Mouse (Mus musculus) liver, postnatal 0 days (tissue): ENCODE data around the gene Gata3. TPM values are rescaled to one million over a fixed set of nuclear protein-coding genes. Genes with fewer than 3 reads are reported as not detected.

Experiments
- ATAC-seq: fragments of 200-750 bp; cut with Nextera tagmentation; 2 replicates; pipeline ENCODE4 v1.8.0; 2017; ENCODE audit warnings: mild to moderate bottlenecking, moderate library complexity
- DNase-seq: peaks from one replicate; pipeline ENCODE4 v3.0.0-alpha.2; 2016
- H3K27ac ChIP-seq: fragments of 300-500 bp; sonication (generic); 2 replicates; pipeline ENCODE4 v1.5.1; 2014; ENCODE audit warnings: antibody characterized with exemption, moderate library complexity, mild to moderate bottlenecking, low read depth
- H3K27me3 ChIP-seq: fragments of 300-500 bp; sonication (generic); 2 replicates; pipeline ENCODE4 v1.6.1; 2014; ENCODE audit warnings: low read length, control low read depth, mixed read lengths; ENCODE audit not compliant: insufficient read depth
- H3K36me3 ChIP-seq: fragments of 300-500 bp; sonication (generic); replicated peaks from 2 replicates; pipeline ENCODE4 v1.6.1; 2014; ENCODE audit warnings: mild to moderate bottlenecking, control low read depth, low read length, moderate library complexity, mixed read lengths; ENCODE audit not compliant: insufficient read depth
- H3K4me1 ChIP-seq: fragments of 300-500 bp; sonication (generic); 2 replicates; pipeline ENCODE4 v1.6.1; 2014; ENCODE audit warnings: antibody characterized with exemption, mild to moderate bottlenecking, control low read depth; ENCODE audit not compliant: insufficient read depth
- H3K4me2 ChIP-seq: fragments of 300-500 bp; sonication (generic); 2 replicates; pipeline ENCODE4 v1.6.1; 2014; ENCODE audit warnings: low read depth, mild to moderate bottlenecking, low read length, moderate library complexity, mixed read lengths
- H3K4me3 ChIP-seq: fragments of 300-500 bp; sonication (generic); 2 replicates; pipeline ENCODE4 v1.5.1; 2014; ENCODE audit warnings: low read depth, low read length
- H3K9ac ChIP-seq: fragments of 300-500 bp; sonication (generic); replicated peaks from 2 replicates; pipeline ENCODE4 v1.6.1; 2014; ENCODE audit warnings: mild to moderate bottlenecking, moderate library complexity
- H3K9me3 ChIP-seq: fragments of 300-500 bp; sonication (generic); 2 replicates; pipeline ENCODE4 v1.6.1; 2016; ENCODE audit warnings: mild to moderate bottlenecking, control low read depth, low read length, mixed read lengths
- CTCF ChIP-seq: sonication (generic); IDR thresholded peaks from 2 replicates; pipeline ENCODE4 v1.5.1; 2016; ENCODE audit warnings: antibody characterized with exemption, low read depth
- EP300 ChIP-seq: IDR thresholded peaks from 2 replicates; pipeline ENCODE4 v1.6.1; 2016; ENCODE audit warnings: antibody characterized with exemption, low read depth, mild to moderate bottlenecking
- WGBS: fragments of 180-500 bp; shearing (Covaris S2); extraction: QIAGEN DNeasy Blood & Tissue Kit; methylation state at CpG from one replicate; pipeline ENCODE4 v1.1.7; 2014; ENCODE audit not compliant: insufficient replicate concordance; 5-methylcytosine and 5-hydroxymethylcytosine counted together
- polyA plus RNA-seq: library from polyadenylated mRNA; unstranded; fragments of >200 nt; fragmentation: Nextera tagmentation; extraction: Ambion mirVana; gene quantifications from 2 replicates; pipeline ENCODE4 v1.2.1, GENCODE M21; 2015

Gene Gata3
- 1.1 and 1.3 TPM in 2 replicates for polyA plus RNA-seq

- H3K4me2 ChIP-seq = peak within 1 kb of the TSS; percentile 69
- DNase-seq = no peak
- no peaks in the 10 kb centered on the region for H3K36me3 ChIP-seq
- H3K4me3 ChIP-seq = peak within 1 kb of the TSS; percentile 37
- H3K9ac ChIP-seq = no peak within 1 kb of the TSS
- H3K27ac ChIP-seq = no peak within 1 kb of the TSS
- WGBS = under 1% methylated on average over 23 of the region's 23 CpGs
- peak; percentile 68; the same call in 1 of the 2 replicates for ATAC-seq
- peaks cover 6% of the 10 kb centered on the region for H3K4me1 ChIP-seq
- no peaks in the 10 kb centered on the region for H3K9me3 ChIP-seq
- TF ChIP-seq CTCF (no peak), EP300 (no peak)
- peaks cover 89% of the 10 kb centered on the region for H3K27me3 ChIP-seq
Observed at GRCm38 (mm10) chr2:9889651-9890183, at the start of gene Gata3. Gene Gata3 (minus strand): TSS chr2:9890034.

- WGBS = 94% methylated on average over 4 of the region's 4 CpGs
- no peak for ATAC-seq
Observed at GRCm38 (mm10) chr2:9939250-9939649, 49.4 kb upstream of the Gata3 start.

GRCm38 (mm10) chr2:9935965-9936364, 46.1 kb upstream of the Gata3 start:
- TF ChIP-seq EP300 = no peak
- no peak for TF ChIP-seq CTCF
- Histone ChIP-seq H3K9me3 (no peaks in the 10 kb centered on the region), H3K4me3 (no peak overlapping the region), H3K4me2 (no peak overlapping the region), H3K36me3 (0 out of 2 replicates have a peak, but pooled peaks cover 7% of the 10 kb centered on the region), H3K27ac (no peak overlapping the region), H3K9ac (no peak overlapping the region), H3K4me1 (no peaks in the 10 kb centered on the region), H3K27me3 (no peaks in the 10 kb centered on the region)
- DNase-seq (no peak), ATAC-seq (no peak)
- WGBS = 67% methylated on average over 1 of the region's 1 CpGs

More at GRCm38 (mm10) chr2:9939250-9939649, 49.4 kb upstream of the Gata3 start:
- Histone ChIP-seq H3K4me1 (no peaks in the 10 kb centered on the region), H3K27me3 (no peaks in the 10 kb centered on the region), H3K4me3 (no peak overlapping the region), H3K4me2 (no peak overlapping the region), H3K27ac (no peak overlapping the region), H3K9ac (no peak overlapping the region), H3K9me3 (no peaks in the 10 kb centered on the region), H3K36me3 (0 out of 2 replicates have a peak, but pooled peaks cover 4% of the 10 kb centered on the region)
- DNase-seq = no peak
- no peak for TF ChIP-seq EP300
- TF ChIP-seq CTCF = no peak

- TF ChIP-seq EP300 = no peak
- no peak for TF ChIP-seq CTCF
- no peak overlapping the region for H3K9ac ChIP-seq
- H3K27me3 ChIP-seq = no peaks in the 10 kb centered on the region
- H3K4me3 ChIP-seq = no peak overlapping the region
- no peaks in the 10 kb centered on the region for H3K36me3 ChIP-seq
- H3K4me2 ChIP-seq = no peak overlapping the region
- WGBS = 68% methylated on average over 4 of the region's 4 CpGs
- H3K4me1 ChIP-seq = 0 out of 2 replicates have a peak, but pooled peaks cover 3% of the 10 kb centered on the region
- ATAC-seq (no peak), DNase-seq (no peak)
- 0 out of 2 replicates have a peak overlapping the region, but pooled peaks have one; percentile 44 for H3K27ac ChIP-seq
- no peaks in the 10 kb centered on the region for H3K9me3 ChIP-seq
Observed at GRCm38 (mm10) chr2:9926905-9927283, 37.1 kb upstream of the Gata3 start.

GRCm38 (mm10) chr2:9926194-9926904, 36.5 kb upstream of the Gata3 start:
- Histone ChIP-seq H3K27ac (peak overlapping the region; percentile 58), H3K4me2 (peak overlapping the region; percentile 24), H3K4me1 (0 out of 2 replicates have a peak, but pooled peaks cover 3% of the 10 kb centered on the region), H3K4me3 (peak overlapping the region; percentile 2; the same call in 1 of the 2 replicates), H3K9ac (no peak overlapping the region), H3K27me3 (no peaks in the 10 kb centered on the region), H3K36me3 (no peaks in the 10 kb centered on the region), H3K9me3 (no peaks in the 10 kb centered on the region)
- ATAC-seq (peak; percentile 93), DNase-seq (peak; percentile 35)
- 36% methylated on average over 7 of the region's 7 CpGs for WGBS
- TF ChIP-seq EP300 = no peak
- TF ChIP-seq CTCF = 0 out of 2 replicates have a peak, but pooled peaks have one; percentile 4
